Mouse (Mus musculus) stomach, embryonic 15.5 days (tissue): Measurements from ENCODE around the gene Gsdma3. TPM values are rescaled to one million over a fixed set of nuclear protein-coding genes. Genes with fewer than 3 reads are reported as not detected.
A peak's percentile ranks its signal among the peaks of the same experiment; 100 is the strongest.

ENCODE experiments used
- ATAC-seq: fragments of 200-750 bp; cut with Nextera tagmentation; 2 replicates; pipeline ENCODE4 v1.8.0; 2017; ENCODE audit warnings: low read depth, moderate number of reproducible peaks, moderate TSS enrichment; ENCODE audit not compliant: insufficient read depth, low FRiP score
- H3K27ac ChIP-seq: fragments of 300-500 bp; sonication (generic); 2 replicates; pipeline ENCODE4 v1.5.1; 2015; ENCODE audit warnings: mild to moderate bottlenecking, inconsistent platforms
- H3K27me3 ChIP-seq: fragments of 300-500 bp; sonication (generic); replicated peaks from 2 replicates; pipeline ENCODE4 v1.6.1; 2015; ENCODE audit warnings: inconsistent platforms
- H3K36me3 ChIP-seq: fragments of 300-500 bp; sonication (generic); 2 replicates; pipeline ENCODE4 v1.6.1; 2015; ENCODE audit warnings: inconsistent platforms
- H3K4me1 ChIP-seq: fragments of 300-500 bp; sonication (generic); 2 replicates; pipeline ENCODE4 v1.6.1; 2015; ENCODE audit warnings: inconsistent platforms
- H3K4me2 ChIP-seq: fragments of 300-500 bp; sonication (generic); 2 replicates; pipeline ENCODE4 v1.6.1; 2015; ENCODE audit warnings: mild to moderate bottlenecking, inconsistent platforms
- H3K4me3 ChIP-seq: fragments of 300-500 bp; sonication (generic); replicated peaks from 2 replicates; pipeline ENCODE4 v1.5.1; 2015; ENCODE audit warnings: inconsistent platforms
- H3K9ac ChIP-seq: fragments of 300-500 bp; sonication (generic); 2 replicates; pipeline ENCODE4 v1.6.1; 2015; ENCODE audit warnings: inconsistent platforms
- H3K9me3 ChIP-seq: fragments of 300-500 bp; sonication (generic); 2 replicates; pipeline ENCODE4 v1.6.1; 2016; ENCODE audit warnings: inconsistent platforms
- WGBS: fragments of 180-500 bp; shearing (Covaris S2); methylation state at CpG from one replicate; pipeline ENCODE4 v1.1.7; 2015; 5-methylcytosine and 5-hydroxymethylcytosine counted together
- polyA plus RNA-seq: library from polyadenylated mRNA; unstranded; fragments of >200 nt; fragmentation: Nextera tagmentation; extraction: Ambion mirVana; gene quantifications from 2 replicates; pipeline ENCODE4 v1.2.1, GENCODE M21; 2015

Gene Gsdma3
- polyA plus RNA-seq: not detected in 2 replicates

DNA sequence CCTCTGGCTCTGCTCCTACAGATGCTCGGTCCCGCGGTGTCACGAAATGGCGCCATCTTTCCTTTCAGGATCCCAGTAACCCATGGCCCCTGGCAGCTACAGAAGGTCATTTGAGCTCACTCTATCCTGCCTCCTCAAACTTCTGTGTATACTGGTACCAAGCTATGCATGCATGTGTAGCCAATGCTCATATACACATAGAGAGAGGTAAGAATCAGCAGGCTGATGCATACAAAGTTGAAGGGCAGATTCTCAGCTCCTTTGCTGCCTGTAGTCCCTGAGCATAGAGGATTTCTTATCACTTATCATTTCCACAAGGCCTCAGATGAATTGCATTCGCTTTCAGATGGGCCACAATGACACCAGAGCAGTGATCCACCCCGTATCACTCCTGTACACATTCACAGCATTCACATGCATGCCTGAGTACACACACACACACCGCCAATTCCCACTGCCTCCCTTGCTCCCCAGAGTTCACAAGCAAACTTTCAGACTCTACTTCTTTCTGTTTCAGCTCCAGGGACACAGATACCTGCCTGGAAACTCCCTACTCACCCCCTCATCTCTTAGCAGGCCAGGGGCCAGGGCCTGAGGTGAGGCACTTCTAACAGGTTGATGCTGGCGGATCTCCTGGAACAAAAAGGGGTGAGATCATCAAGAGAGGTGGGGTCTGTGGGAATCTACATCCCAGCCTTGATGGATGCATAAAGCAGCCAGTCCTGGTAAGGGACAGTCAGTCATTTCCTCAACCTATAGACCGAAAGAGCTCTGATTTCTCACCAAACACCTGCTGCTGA is at the start of gene Gsdma3, which contains the start of gene Gm12355:
TSS of gene Gsdma3 (plus strand) at position 750 of the 800 bp plus-strand sequence.
TSS of gene Gm12355 (minus strand) at position 51 of the 800 bp plus-strand sequence.
- H3K4me2 ChIP-seq: no peak within 1 kb of the TSS
- no peak within 1 kb of the TSS for H3K4me3 ChIP-seq
- no peak within 1 kb of the TSS for H3K27ac ChIP-seq
- H3K4me1 ChIP-seq: no peaks in the 10 kb centered on the region
- H3K9ac ChIP-seq: no peak within 1 kb of the TSS
- no peak for ATAC-seq
- 89% methylated on average over 10 of the region's 10 CpGs for WGBS
- no peaks in the 10 kb centered on the region for H3K36me3 ChIP-seq
- H3K9me3 ChIP-seq: no peaks in the 10 kb centered on the region
- H3K27me3 ChIP-seq: no peaks in the 10 kb centered on the region

DNA sequence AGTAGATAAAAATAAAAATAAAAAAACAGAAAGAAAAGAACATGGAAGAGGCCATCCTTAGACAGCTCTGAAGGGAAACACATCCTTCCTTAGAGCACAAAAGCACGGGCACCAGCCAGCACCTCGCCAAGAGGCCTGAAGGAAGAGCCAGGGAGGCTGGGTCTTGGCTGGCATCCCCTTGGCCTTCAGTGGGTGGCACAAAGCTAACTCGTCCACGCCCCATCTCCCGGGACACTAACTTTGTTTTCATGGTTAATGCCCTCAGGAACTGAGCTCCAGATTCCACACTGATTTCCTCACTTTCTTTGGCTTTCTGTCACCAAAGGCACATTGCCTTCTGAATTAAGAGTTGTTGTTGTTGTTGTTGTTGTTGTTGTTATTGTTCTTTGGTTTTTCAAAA is 48.4 kb upstream of the Gsdma3 start:
- 84% methylated on average over 5 of the region's 5 CpGs for WGBS
- Histone ChIP-seq H3K9me3 (no peaks in the 10 kb centered on the region), H3K9ac (no peak overlapping the region), H3K4me2 (no peak overlapping the region), H3K27me3 (no peaks in the 10 kb centered on the region), H3K4me1 (no peaks in the 10 kb centered on the region), H3K4me3 (no peak overlapping the region), H3K27ac (no peak overlapping the region), H3K36me3 (peaks cover 9% of the 10 kb centered on the region; the same call in 1 of the 2 replicates)
- ATAC-seq: no peak

DNA sequence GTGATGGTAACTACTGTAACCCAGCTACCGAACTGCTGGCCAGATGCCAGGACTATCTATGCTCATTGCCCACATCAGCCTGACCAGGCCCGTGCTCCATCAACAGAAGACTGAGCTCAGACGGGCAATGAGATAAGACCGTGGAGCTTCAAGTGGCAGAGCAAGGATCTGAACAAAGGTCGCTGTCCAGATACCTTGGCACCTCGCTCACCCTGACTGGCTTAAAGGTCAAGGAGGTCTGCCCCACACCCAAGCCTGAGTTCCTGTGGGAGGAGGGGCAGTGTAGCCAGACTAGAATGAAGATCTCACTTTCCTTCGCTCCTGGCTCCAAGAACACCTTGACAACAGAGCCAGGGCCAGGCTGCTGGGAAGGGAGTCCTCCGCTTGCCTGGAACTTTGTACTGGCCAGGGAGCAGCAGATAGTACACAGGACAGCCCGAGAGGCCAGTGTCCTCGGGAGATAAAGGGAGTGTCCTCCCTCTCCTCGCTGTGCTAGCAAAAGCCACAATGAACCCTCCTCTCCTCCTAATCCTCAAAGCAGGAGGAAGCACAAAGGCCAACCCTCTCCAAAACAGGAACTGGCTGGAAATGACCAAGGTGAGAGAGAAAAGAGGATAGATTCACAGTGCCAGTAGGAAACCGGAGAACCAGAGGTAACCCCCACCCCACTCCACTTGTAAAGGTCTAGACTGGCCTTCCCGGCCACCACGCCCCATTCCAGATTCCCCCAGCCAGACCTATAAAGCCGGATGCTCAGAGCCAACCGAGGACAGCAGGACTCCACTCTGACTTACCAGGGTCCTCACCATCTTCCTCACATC is 45.6 kb upstream of the Gsdma3 start:
- ATAC-seq: peak; percentile 69
- no peak overlapping the region for H3K4me2 ChIP-seq
- peaks cover 9% of the 10 kb centered on the region for H3K4me1 ChIP-seq
- 58% methylated on average over 16 of the region's 16 CpGs for WGBS
- H3K27me3 ChIP-seq: no peaks in the 10 kb centered on the region
- no peak overlapping the region for H3K27ac ChIP-seq
- no peaks in the 10 kb centered on the region for H3K9me3 ChIP-seq
- peaks cover 17% of the 10 kb centered on the region for H3K36me3 ChIP-seq
- H3K4me3 ChIP-seq: no peak overlapping the region
- H3K9ac ChIP-seq: no peak overlapping the region

- peaks cover 19% of the 10 kb centered on the region for H3K4me1 ChIP-seq
- no peaks in the 10 kb centered on the region for H3K9me3 ChIP-seq
- peaks cover 17% of the 10 kb centered on the region for H3K36me3 ChIP-seq
- 65% methylated on average over 17 of the region's 17 CpGs for WGBS
- no peak overlapping the region for H3K9ac ChIP-seq
- no peak overlapping the region for H3K4me2 ChIP-seq
- ATAC-seq: 0 out of 2 replicates have a peak, but pooled peaks have one; percentile 5
- H3K27ac ChIP-seq: no peak overlapping the region
- no peaks in the 10 kb centered on the region for H3K27me3 ChIP-seq
- no peak overlapping the region for H3K4me3 ChIP-seq
Measured at GRCm38 (mm10) chr11:98581286-98582029, 44.7 kb upstream of the Gsdma3 start.

GRCm38 (mm10) chr11:98582030-98582388 is 44.2 kb upstream of the Gsdma3 start:
- WGBS: 81% methylated on average over 8 of the region's 8 CpGs
- H3K9me3 ChIP-seq: no peaks in the 10 kb centered on the region
- H3K4me3 ChIP-seq: no peak overlapping the region
- no peak overlapping the region for H3K27ac ChIP-seq
- peaks cover 19% of the 10 kb centered on the region for H3K4me1 ChIP-seq
- ATAC-seq: no peak
- no peak overlapping the region for H3K9ac ChIP-seq
- peaks cover 17% of the 10 kb centered on the region for H3K36me3 ChIP-seq
- H3K27me3 ChIP-seq: no peaks in the 10 kb centered on the region
- no peak overlapping the region for H3K4me2 ChIP-seq

DNA sequence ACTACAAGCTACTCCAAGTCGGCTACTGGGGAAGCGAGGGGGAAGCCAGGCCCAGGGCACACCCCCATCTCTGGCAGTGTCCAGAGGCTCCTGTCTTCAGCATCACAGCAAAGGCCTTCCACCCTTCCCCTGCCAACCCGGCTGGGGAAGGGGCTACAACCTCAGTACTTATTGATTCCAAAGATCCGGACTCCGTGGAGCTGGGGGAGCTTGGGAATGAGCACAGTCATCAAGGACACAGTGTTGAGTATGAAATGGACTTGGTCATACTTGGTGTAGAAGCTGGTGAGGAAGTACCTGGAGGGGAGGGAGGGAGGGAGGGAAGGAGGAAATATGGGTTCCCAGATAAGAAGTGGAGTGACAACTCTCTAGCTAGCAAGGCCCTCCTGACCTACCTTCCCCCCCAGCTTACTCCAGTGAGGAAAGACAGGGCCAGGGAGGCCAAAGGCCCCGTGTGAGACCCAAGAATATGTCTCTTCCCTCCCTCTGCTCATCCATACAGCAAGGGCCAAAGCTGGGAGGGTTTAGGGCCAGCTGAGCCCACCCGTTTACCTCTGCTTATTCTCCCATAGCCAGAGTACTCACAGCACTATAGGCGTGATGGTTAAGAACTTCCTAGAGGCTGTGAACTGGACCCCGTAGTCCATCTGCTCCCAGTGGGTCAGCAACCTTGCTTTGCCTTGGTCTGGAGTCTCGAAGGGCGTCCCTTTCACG is 43.5 kb upstream of the Gsdma3 start:
- ATAC-seq: peak; percentile 48; the same call in 1 of the 2 replicates
- peaks cover 24% of the 10 kb centered on the region for H3K4me1 ChIP-seq
- H3K27me3 ChIP-seq: no peaks in the 10 kb centered on the region
- H3K4me3 ChIP-seq: no peak overlapping the region
- 80% methylated on average over 12 of the region's 12 CpGs for WGBS
- H3K9ac ChIP-seq: no peak overlapping the region
- no peak overlapping the region for H3K4me2 ChIP-seq
- no peak overlapping the region for H3K27ac ChIP-seq
- no peaks in the 10 kb centered on the region for H3K9me3 ChIP-seq
- H3K36me3 ChIP-seq: peaks cover 17% of the 10 kb centered on the region

DNA sequence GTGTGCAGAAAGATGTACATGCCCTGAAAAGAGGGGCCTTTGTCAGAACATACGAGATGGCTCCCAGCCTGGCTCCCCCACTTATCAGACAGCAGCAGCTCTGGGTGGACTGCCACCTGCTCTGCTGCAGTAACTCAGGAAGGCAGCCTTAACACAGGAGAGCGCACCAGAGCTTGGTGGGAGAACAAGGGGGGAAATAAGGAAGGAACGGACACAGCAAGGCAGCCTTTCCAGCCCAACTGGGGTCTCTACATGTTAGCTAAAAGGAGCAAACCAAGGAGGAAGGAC is 43.0 kb upstream of the Gsdma3 start:
- Histone ChIP-seq H3K4me3 (no peak overlapping the region), H3K27me3 (no peaks in the 10 kb centered on the region), H3K9ac (no peak overlapping the region), H3K4me1 (peaks cover 28% of the 10 kb centered on the region), H3K27ac (no peak overlapping the region), H3K4me2 (no peak overlapping the region), H3K36me3 (peaks cover 17% of the 10 kb centered on the region), H3K9me3 (no peaks in the 10 kb centered on the region)
- WGBS: 79% methylated on average over 3 of the region's 3 CpGs
- ATAC-seq: peak; percentile 41; the same call in 1 of the 2 replicates

DNA sequence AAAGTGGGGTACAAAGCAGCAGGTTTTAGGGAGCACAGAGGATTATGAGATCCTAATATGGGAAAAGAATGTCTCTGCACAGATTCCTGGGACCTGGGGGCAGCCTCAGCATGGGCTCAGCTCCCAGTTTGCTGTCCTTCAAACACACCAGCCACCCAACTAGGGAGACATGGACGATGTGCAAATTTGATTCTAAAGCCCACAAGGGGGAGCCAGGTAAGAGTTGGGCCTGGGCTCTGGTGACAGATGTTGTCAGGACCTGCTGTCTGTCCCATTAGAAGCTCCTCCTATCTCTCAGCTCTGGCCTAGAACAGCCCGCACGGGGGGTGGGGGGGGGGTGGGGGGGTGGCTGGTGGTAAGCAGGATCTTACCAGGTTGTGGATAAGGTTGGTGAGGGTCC is 42.6 kb upstream of the Gsdma3 start:
- H3K27ac ChIP-seq: no peak overlapping the region
- H3K4me1 ChIP-seq: peaks cover 31% of the 10 kb centered on the region
- no peak for ATAC-seq
- H3K4me2 ChIP-seq: no peak overlapping the region
- no peak overlapping the region for H3K4me3 ChIP-seq
- H3K9me3 ChIP-seq: no peaks in the 10 kb centered on the region
- WGBS: 23% methylated on average over 3 of the region's 3 CpGs
- peaks cover 17% of the 10 kb centered on the region for H3K36me3 ChIP-seq
- H3K9ac ChIP-seq: no peak overlapping the region
- no peaks in the 10 kb centered on the region for H3K27me3 ChIP-seq

- ATAC-seq: no peak
- WGBS: 43% methylated on average over 1 of the region's 1 CpGs
- Histone ChIP-seq H3K9ac (no peak overlapping the region), H3K27ac (no peak overlapping the region), H3K4me3 (no peak overlapping the region), H3K36me3 (peaks cover 17% of the 10 kb centered on the region), H3K4me1 (peaks cover 36% of the 10 kb centered on the region), H3K4me2 (no peak overlapping the region), H3K27me3 (no peaks in the 10 kb centered on the region), H3K9me3 (no peaks in the 10 kb centered on the region)
Measured at GRCm38 (mm10) chr11:98584146-98584545, 42.0 kb upstream of the Gsdma3 start.

DNA sequence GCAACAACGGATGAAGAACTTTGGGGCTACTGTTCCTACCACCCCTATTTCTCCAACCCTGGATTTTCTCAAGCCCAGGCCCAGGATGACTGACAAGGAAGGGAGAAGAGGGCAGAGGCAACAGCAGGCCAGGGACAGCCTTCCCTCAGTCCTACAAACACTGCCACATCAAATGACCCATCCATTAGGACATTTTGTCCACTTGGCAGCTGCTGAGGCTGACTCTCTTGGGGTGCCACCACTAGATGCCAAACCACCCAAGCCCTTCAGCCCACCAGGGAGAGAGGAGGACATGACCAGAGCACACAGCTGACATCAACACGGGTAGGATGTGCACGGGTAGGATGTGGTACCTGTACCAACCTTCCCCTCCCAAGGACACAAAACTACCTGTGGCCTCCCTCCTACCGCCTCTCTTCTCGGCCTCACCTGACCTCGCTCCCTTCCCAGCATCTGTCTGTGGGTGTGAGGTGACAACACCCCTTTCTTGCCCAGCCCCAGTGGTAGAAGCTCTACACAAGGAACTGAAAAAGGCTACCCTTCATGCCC is 41.5 kb upstream of the Gsdma3 start:
- no peak overlapping the region for H3K9ac ChIP-seq
- no peak for ATAC-seq
- no peak overlapping the region for H3K27ac ChIP-seq
- peaks cover 17% of the 10 kb centered on the region for H3K36me3 ChIP-seq
- H3K9me3 ChIP-seq: no peaks in the 10 kb centered on the region
- H3K27me3 ChIP-seq: no peaks in the 10 kb centered on the region
- no peak overlapping the region for H3K4me3 ChIP-seq
- H3K4me2 ChIP-seq: peak overlapping the region; percentile 10; the same call in 1 of the 2 replicates
- 87% methylated on average over 6 of the region's 6 CpGs for WGBS
- H3K4me1 ChIP-seq: peaks cover 36% of the 10 kb centered on the region
